Mouse (Mus musculus): ENCODE data around the gene Prkce. TPM values are rescaled to one million over a fixed set of nuclear protein-coding genes. Genes with fewer than 3 reads are reported as not detected.

Prkce gene
- polyA plus RNA-seq, 1 experiment from 2014 or later: 8.1 TPM

DNA sequence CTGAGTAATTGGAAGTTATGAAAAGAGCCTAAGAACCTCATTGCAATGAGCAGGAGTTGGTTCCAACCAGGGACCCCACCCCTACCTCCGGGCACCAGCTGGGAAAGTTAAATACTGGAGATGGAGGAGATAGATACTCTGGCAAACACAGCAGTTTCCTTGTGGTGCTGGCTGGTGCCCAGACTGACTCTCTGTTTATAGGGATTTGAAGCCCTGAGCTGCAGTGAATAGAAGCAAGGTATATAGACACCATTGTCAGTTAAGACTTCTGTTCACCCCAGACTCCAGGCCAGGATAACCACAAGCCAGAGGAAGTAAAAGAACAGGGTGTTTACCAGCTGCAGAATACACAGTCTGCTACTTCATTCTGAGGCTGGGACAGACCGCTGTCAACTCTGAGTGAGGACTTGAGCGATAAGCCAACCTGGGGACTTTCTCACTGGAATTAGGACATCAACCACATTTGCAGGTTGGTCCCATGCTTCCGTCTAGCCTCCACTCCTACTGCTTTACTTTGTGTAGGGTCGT is 110.5 kb downstream of the Prkce start:
- no peak for ATAC-seq (ENCODE audit: insufficient number of reproducible peaks, low FRiP score, low TSS enrichment, low read depth)
- no peak overlapping the region for H3K9ac ChIP-seq
- H3K4me1 ChIP-seq: peaks cover 52% of the 10 kb centered on the region
- no peaks in the 10 kb centered on the region for H3K9me3 ChIP-seq (replicated peaks)
- H3K4me2 ChIP-seq (replicated peaks): no peak overlapping the region
- H3K36me3 ChIP-seq: no peaks in the 10 kb centered on the region
- peak overlapping the region; percentile 87 for H3K27ac ChIP-seq (replicated peaks)
- H3K4me3 ChIP-seq (replicated peaks): no peak overlapping the region
- H3K27me3 ChIP-seq: no peaks in the 10 kb centered on the region
- WGBS: 71% methylated on average over 5 of the region's 5 CpGs

DNA sequence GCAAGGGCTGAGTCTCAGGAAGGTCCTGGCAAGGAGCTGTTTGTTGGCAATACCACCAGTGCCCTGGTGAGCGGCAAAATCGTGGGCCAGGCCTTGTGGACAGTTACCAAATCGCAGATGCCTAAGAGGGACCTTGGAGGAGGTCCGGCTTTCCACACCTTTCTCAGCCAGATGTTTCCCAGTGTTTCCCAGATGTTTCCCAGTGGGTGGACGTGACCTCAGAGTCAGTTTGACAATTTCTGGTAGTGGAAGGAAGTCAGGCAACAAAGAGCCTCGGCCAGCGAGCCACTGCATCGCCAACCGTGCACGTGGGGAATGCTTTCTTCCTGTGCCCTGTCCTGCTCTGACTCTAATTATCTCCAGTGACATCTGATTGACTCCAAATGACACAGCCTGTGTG is 112.2 kb downstream of the Prkce start:
- WGBS: 41% methylated on average over 10 of the region's 10 CpGs
- Histone ChIP-seq H3K9ac (no peak overlapping the region), H3K36me3 (no peaks in the 10 kb centered on the region), H3K27me3 (no peaks in the 10 kb centered on the region), H3K27ac (replicated peaks) (no peak overlapping the region; the same call in 1 of the 2 replicates), H3K4me1 (peaks cover 57% of the 10 kb centered on the region), H3K9me3 (replicated peaks) (no peaks in the 10 kb centered on the region), H3K4me3 (replicated peaks) (no peak overlapping the region), H3K4me2 (replicated peaks) (no peak overlapping the region)
- ATAC-seq (ENCODE audit: insufficient number of reproducible peaks, low FRiP score, low TSS enrichment, low read depth): no peak

DNA sequence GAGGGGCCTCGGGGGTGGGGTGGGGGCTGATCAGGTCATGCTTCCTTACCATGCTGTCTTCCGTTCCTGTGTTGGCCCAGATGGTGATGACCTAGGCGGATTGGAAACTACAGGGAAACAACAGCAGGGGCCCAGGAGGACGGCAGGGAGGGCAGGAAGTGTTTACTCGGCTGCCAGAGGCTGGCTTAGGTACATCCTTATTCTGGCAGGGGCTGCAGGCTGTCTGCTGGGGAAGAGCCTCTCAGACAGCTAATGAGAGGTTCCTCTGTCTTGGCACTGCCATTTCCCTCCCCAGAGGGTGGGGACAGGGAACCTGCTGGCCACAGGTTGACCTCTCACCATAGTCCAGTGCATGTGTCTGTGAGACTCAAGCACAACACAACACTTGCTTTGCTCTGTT is 116.2 kb downstream of the Prkce start:
- H3K27ac ChIP-seq (replicated peaks): no peak overlapping the region
- no peaks in the 10 kb centered on the region for H3K9me3 ChIP-seq (replicated peaks)
- 0 out of 2 replicates have a peak, but pooled peaks have one; percentile 30 for ATAC-seq (ENCODE audit: insufficient number of reproducible peaks, low FRiP score, low TSS enrichment, low read depth)
- no peaks in the 10 kb centered on the region for H3K36me3 ChIP-seq
- no peak overlapping the region for H3K4me2 ChIP-seq (replicated peaks)
- 32% methylated on average over 5 of the region's 5 CpGs for WGBS
- H3K9ac ChIP-seq: no peak overlapping the region
- no peaks in the 10 kb centered on the region for H3K27me3 ChIP-seq
- H3K4me1 ChIP-seq: peaks cover 51% of the 10 kb centered on the region
- no peak overlapping the region for H3K4me3 ChIP-seq (replicated peaks)

DNA sequence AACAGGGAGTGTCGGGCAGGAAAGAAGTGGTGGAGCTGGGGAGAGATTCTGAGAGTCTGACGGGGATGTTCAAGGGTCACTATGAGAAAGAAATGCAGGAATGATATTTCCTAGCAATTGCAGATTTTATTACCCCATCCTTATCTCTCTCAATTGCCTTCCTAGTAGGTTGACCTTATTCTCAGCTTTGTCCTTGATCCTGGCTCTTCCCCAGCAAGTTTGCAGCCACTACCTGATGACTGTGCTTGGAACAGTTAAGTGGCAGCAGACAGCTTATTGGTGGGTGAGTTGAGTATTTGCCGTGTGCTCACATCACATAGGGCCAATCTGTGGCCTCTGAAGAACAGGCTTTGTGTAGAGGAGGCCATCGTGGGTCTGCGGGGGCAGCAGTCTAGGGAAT is 117.5 kb downstream of the Prkce start:
- ATAC-seq (ENCODE audit: insufficient number of reproducible peaks, low FRiP score, low TSS enrichment, low read depth): no peak

DNA sequence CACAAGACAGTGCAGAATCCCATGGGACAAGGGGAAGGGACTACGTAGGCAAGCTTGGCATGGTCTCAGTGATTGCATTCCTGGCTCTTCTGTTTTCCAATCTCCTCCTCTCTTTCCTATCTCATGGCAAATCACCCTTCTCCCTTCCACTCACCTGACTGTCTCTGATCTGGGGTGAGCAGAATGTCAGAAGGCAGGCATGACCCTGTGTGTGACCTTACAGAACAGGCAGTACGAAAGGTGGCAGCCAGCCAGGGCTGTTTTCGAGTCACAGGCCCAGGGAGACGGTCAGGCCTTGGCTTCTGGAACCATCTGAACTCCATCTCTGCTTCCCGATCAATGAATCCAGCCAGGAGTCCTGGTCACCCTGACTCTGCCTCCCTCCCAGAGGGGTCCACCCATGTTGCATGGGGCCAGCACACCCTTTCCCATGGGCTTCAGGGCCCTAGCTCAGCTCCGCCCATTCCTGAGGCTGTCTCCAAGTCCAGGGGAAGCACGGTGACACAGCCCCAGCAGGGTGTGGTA is 119.2 kb downstream of the Prkce start:
- Histone ChIP-seq H3K27ac (replicated peaks) (no peak overlapping the region), H3K27me3 (no peaks in the 10 kb centered on the region), H3K4me1 (peaks cover 35% of the 10 kb centered on the region), H3K9ac (no peak overlapping the region), H3K4me3 (replicated peaks) (no peak overlapping the region), H3K9me3 (replicated peaks) (no peaks in the 10 kb centered on the region), H3K4me2 (replicated peaks) (no peak overlapping the region), H3K36me3 (no peaks in the 10 kb centered on the region)
- ATAC-seq (ENCODE audit: insufficient number of reproducible peaks, low FRiP score, low TSS enrichment, low read depth): no peak
- WGBS: 68% methylated on average over 7 of the region's 7 CpGs

More for the DNA sequence above, 117.5 kb downstream of the Prkce start:
- no peaks in the 10 kb centered on the region for H3K27me3 ChIP-seq
- no peak overlapping the region for H3K4me3 ChIP-seq (replicated peaks)
- peaks cover 38% of the 10 kb centered on the region for H3K4me1 ChIP-seq
- no peaks in the 10 kb centered on the region for H3K36me3 ChIP-seq
- no peak overlapping the region for H3K9ac ChIP-seq
- no peak overlapping the region for H3K27ac ChIP-seq (replicated peaks)
- H3K9me3 ChIP-seq (replicated peaks): no peaks in the 10 kb centered on the region
- WGBS: 92% methylated on average over 5 of the region's 5 CpGs
- no peak overlapping the region for H3K4me2 ChIP-seq (replicated peaks)

DNA sequence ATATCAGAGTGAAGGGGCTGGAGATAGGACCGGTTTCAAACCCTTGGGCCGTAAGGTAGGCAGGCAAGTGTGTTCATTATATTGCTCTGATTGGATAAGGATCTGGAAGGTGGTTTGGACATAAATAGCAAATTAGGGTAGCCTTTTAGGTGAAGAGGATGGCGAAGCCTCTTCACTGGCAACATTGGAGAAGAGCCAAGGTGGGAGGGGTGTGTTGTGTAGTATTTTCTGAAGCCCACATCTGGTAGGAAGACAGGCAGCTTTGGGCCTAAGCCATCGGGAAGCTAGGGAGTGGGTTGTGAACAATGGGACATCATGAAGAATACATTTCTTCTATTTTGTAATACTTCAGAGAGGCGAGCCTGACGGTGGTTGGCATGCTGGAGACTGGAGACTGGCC is 125.1 kb downstream of the Prkce start:
- ATAC-seq (ENCODE audit: insufficient number of reproducible peaks, low FRiP score, low TSS enrichment, low read depth): no peak
- no peaks in the 10 kb centered on the region for H3K9me3 ChIP-seq (replicated peaks)
- WGBS: 73% methylated on average over 6 of the region's 6 CpGs

DNA sequence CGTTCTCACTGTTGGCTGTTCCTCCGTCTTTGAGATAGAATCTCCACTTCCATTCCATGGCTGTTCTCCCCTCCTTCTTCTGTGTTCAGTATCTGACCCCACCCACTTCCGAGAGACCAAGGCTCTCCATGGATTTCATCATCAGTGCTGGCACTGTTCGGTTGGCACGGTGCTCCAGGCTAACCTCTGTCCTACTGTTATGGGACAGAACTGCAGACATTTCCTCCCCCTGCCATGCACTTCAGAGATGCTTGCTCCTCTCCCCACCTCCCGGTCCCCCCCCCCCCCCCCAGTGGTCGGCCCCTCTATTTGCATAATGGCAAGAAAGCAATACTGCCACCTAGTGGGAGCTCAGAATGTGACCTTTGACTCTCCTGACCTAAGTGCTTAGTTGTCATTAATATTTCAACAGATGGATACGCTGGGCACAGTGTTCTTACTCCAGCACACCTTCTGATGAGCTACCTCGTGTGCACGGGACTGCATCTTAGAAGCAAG is 125.7 kb downstream of the Prkce start:
- Histone ChIP-seq H3K4me3 (replicated peaks) (no peak overlapping the region; the same call in 1 of the 2 replicates), H3K9ac (no peak overlapping the region), H3K36me3 (no peaks in the 10 kb centered on the region), H3K4me1 (peaks cover 24% of the 10 kb centered on the region), H3K9me3 (replicated peaks) (no peaks in the 10 kb centered on the region), H3K27me3 (no peaks in the 10 kb centered on the region), H3K4me2 (replicated peaks) (no peak overlapping the region; the same call in 1 of the 2 replicates), H3K27ac (replicated peaks) (no peak overlapping the region)
- WGBS: 39% methylated on average over 9 of the region's 10 CpGs
- peak; percentile 61; the same call in 1 of the 2 replicates for ATAC-seq (ENCODE audit: insufficient number of reproducible peaks, low FRiP score, low TSS enrichment, low read depth)

More for the DNA sequence above, 125.1 kb downstream of the Prkce start:
- Histone ChIP-seq H3K4me1 (peaks cover 30% of the 10 kb centered on the region), H3K4me2 (replicated peaks) (no peak overlapping the region), H3K27ac (replicated peaks) (0 out of 2 replicates have a peak overlapping the region, but pooled peaks have one; percentile 0), H3K9ac (no peak overlapping the region), H3K27me3 (no peaks in the 10 kb centered on the region), H3K36me3 (no peaks in the 10 kb centered on the region), H3K4me3 (replicated peaks) (no peak overlapping the region)

DNA sequence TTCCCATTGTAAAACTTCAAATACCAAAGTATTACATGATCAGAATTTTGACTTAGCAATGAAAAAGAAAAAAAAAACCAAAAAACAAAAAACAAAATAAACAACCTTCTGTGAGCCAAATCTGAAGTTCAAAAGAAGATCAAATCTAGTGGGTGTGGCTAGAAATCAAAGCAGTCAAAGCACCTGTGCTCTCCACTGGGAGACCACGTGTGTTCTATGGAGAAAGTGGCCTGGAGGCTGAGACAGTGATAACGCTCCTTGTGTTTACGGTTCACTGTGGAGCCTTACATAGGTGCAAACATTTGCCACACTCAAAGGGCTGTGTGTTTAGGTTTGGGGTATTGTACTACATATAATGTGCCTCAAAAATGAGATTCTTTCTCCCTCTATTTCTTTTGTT is 132.0 kb downstream of the Prkce start:
- no peak for ATAC-seq (ENCODE audit: insufficient number of reproducible peaks, low FRiP score, low TSS enrichment, low read depth)
- no peak overlapping the region for H3K27ac ChIP-seq (replicated peaks)
- H3K4me2 ChIP-seq (replicated peaks): no peak overlapping the region
- 54% methylated on average over 3 of the region's 3 CpGs for WGBS
- H3K27me3 ChIP-seq: no peaks in the 10 kb centered on the region
- no peak overlapping the region for H3K4me3 ChIP-seq (replicated peaks)
- H3K9me3 ChIP-seq (replicated peaks): no peaks in the 10 kb centered on the region
- H3K9ac ChIP-seq: no peak overlapping the region
- no peaks in the 10 kb centered on the region for H3K36me3 ChIP-seq
- peaks cover 18% of the 10 kb centered on the region for H3K4me1 ChIP-seq

DNA sequence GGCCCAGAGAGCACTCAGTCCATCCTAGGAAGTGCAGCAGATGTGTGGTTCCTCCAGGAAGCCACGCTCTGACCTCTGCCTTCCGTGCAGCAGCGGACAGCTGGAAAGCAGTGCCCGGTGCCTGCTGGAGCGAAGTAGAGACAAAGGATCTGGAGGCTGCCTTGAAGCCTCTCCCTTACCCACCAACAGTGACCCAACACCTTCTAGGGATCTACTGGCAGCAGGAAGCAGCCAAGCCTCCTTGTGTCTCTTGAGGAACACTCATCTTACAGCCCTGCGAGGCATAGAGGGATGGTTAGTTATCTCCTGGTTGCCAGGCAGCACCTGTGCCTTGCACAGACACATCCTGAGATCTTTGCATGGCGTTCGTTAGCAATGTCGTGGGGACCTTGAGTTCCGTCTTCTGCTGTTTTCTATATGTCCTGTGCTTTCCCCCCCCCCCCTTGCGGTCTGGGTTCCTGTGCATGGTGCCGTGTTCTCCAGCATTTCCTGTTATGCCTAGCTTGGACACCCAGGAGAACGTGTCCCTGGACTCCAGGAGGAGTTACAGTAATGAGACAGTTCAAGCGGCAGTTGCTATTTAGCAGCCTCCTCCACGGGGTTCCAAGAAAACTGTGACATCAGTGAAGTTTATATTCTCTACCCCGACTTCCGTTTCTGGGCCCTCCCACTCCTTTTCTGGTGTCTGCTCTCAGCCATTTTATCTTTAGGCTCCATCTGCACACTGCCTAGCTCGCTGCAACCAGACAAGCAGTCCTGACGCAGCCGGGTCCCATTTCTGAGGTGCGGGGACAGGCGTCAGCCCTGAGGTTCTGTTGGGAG is 133.4 kb downstream of the Prkce start:
- 54% methylated on average over 22 of the region's 22 CpGs for WGBS
- ATAC-seq (ENCODE audit: insufficient number of reproducible peaks, low FRiP score, low TSS enrichment, low read depth): no peak
- H3K4me3 ChIP-seq (replicated peaks): no peak overlapping the region
- H3K9ac ChIP-seq: no peak overlapping the region
- no peak overlapping the region for H3K27ac ChIP-seq (replicated peaks)
- no peaks in the 10 kb centered on the region for H3K27me3 ChIP-seq
- H3K4me1 ChIP-seq: peaks cover 28% of the 10 kb centered on the region
- no peaks in the 10 kb centered on the region for H3K36me3 ChIP-seq
- no peaks in the 10 kb centered on the region for H3K9me3 ChIP-seq (replicated peaks)
- H3K4me2 ChIP-seq (replicated peaks): 0 out of 2 replicates have a peak overlapping the region, but pooled peaks have one; percentile 9

DNA sequence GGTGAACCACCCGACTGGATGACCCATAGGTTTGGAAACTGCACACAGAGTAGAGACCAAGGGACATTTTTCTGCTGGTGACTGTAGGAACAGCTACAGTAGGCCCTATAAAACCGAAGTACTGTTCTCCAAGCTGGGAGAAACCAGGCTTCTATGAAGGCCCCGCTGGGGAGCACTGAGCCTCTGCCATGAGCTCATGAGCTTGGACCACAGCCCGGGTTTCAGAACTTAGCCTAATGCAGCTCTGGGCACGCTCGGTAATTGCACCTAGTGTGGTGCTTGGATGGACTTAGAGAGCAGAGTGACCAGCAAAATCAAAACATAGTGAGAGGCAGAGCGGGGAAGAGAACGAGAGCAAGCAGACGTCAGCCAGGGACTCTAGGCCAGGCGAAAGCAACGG is 134.7 kb downstream of the Prkce start:
- no peak overlapping the region for H3K9ac ChIP-seq
- H3K36me3 ChIP-seq: no peaks in the 10 kb centered on the region
- WGBS: 79% methylated on average over 11 of the region's 11 CpGs
- no peak overlapping the region for H3K4me2 ChIP-seq (replicated peaks)
- H3K4me3 ChIP-seq (replicated peaks): no peak overlapping the region
- H3K4me1 ChIP-seq: peaks cover 28% of the 10 kb centered on the region
- H3K9me3 ChIP-seq (replicated peaks): no peaks in the 10 kb centered on the region
- no peak for ATAC-seq (ENCODE audit: insufficient number of reproducible peaks, low FRiP score, low TSS enrichment, low read depth)
- no peaks in the 10 kb centered on the region for H3K27me3 ChIP-seq
- no peak overlapping the region for H3K27ac ChIP-seq (replicated peaks)

DNA sequence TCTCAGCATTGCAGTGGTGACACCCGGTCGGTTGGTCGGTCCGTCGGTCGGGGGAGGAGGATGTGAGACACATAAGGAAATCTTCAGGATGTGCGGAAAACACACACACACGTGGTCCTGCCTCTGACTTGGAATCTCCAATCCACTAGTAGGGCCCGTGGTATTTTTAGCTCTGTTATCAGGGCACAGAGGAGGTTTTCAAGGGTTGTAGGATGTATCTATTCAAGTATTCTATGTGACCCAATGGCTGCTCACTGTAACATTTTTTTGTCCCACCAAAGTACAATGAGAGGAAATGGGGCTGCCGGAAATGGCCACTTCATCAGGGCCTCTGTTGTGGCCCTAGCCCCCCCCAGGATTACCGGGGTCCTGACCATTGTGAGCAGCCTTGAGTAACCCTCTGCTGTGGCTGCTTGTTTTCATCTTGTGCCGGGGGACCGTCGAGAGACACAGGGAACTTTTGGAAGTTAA is 135.3 kb downstream of the Prkce start:
- no peak overlapping the region for H3K27ac ChIP-seq (replicated peaks)
- H3K9me3 ChIP-seq (replicated peaks): no peaks in the 10 kb centered on the region
- no peaks in the 10 kb centered on the region for H3K36me3 ChIP-seq
- no peak for ATAC-seq (ENCODE audit: insufficient number of reproducible peaks, low FRiP score, low TSS enrichment, low read depth)
- peaks cover 28% of the 10 kb centered on the region for H3K4me1 ChIP-seq
- H3K9ac ChIP-seq: no peak overlapping the region
- no peaks in the 10 kb centered on the region for H3K27me3 ChIP-seq
- 84% methylated on average over 14 of the region's 14 CpGs for WGBS
- no peak overlapping the region for H3K4me2 ChIP-seq (replicated peaks)
- no peak overlapping the region for H3K4me3 ChIP-seq (replicated peaks)
